Mouse (Mus musculus): ENCODE measurements around the gene Pou5f2. TPM values are rescaled to one million over a fixed set of nuclear protein-coding genes. Genes with fewer than 3 reads are reported as not detected.

Gene Pou5f2
- total and polyA plus RNA-seq, 2 experiments from 2014 or later: 0.42 to 1.2 TPM

DNA sequence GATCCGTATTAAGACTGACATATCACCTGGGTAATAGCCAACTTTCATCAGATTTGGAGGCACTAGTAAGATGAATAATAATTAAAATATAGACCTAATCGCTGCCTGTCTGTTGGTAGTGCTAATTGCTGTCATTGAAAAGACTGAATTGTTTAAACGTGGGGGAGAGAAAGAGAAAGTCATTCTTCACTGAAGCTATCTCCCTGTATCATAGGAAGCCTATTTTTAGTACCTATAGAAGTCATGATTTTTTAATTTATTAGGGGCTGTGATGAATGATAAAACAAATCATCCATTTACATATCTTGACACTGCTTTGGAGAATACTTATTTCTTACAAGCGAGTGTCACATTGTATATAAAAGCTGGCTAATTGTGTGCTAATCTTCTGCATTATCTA lies 20.1 kb upstream of the Pou5f2 start:
- ATAC-seq (peak; percentile 51; the same call in 1 of the 2 replicates), DNase-seq (no peak)
- H3K27ac ChIP-seq (ENCODE audit: low read depth, low read length): no peak overlapping the region
- no peak overlapping the region for H3K9ac ChIP-seq
- no peaks in the 10 kb centered on the region for H3K27me3 ChIP-seq (ENCODE audit: insufficient read depth, low read length)
- H3K4me2 ChIP-seq (ENCODE audit: low read depth): no peak overlapping the region
- no peaks in the 10 kb centered on the region for H3K4me1 ChIP-seq (ENCODE audit: insufficient read depth)
- WGBS: 35% methylated on average over 4 of the region's 4 CpGs
- H3K36me3 ChIP-seq (ENCODE audit: insufficient read depth): no peaks in the 10 kb centered on the region
- no peak for TF ChIP-seq CTCF (IDR thresholded peaks at IDR 0.05; ENCODE audit: low read depth)
- H3K9me3 ChIP-seq (ENCODE audit: low read length): no peaks in the 10 kb centered on the region
- no peak overlapping the region for H3K4me3 ChIP-seq (ENCODE audit: low read depth, low read length)

DNA sequence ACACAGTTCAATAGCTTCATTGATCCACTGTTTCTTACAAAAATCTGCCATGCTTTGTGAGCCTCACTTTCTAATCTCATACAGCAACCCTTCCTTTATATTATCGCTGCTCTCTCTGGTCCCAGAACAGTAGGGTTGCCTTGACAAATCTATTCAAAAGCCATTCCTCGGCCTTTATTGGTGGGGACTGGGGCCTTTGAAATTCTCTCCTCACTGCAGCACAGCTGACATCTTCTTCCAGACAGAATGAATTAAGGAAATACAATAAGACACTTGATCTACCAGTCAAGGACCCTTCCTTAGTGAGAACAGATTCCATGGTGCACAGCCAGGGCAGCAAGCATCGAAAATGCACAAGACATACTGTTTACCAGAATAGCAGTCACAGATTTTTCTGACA lies 19.4 kb upstream of the Pou5f2 start:
- Histone ChIP-seq H3K4me3 (ENCODE audit: low read depth, low read length) (no peak overlapping the region), H3K9me3 (ENCODE audit: low read length) (no peaks in the 10 kb centered on the region), H3K4me2 (ENCODE audit: low read depth) (no peak overlapping the region), H3K27ac (ENCODE audit: low read depth, low read length) (no peak overlapping the region), H3K9ac (no peak overlapping the region), H3K36me3 (ENCODE audit: insufficient read depth) (no peaks in the 10 kb centered on the region), H3K27me3 (ENCODE audit: insufficient read depth, low read length) (no peaks in the 10 kb centered on the region), H3K4me1 (ENCODE audit: insufficient read depth) (no peaks in the 10 kb centered on the region)
- 4% methylated on average over 3 of the region's 3 CpGs for WGBS
- no peak for TF ChIP-seq CTCF (IDR thresholded peaks at IDR 0.05; ENCODE audit: low read depth)
- no peak for DNase-seq
- peak; percentile 61 for ATAC-seq

DNA sequence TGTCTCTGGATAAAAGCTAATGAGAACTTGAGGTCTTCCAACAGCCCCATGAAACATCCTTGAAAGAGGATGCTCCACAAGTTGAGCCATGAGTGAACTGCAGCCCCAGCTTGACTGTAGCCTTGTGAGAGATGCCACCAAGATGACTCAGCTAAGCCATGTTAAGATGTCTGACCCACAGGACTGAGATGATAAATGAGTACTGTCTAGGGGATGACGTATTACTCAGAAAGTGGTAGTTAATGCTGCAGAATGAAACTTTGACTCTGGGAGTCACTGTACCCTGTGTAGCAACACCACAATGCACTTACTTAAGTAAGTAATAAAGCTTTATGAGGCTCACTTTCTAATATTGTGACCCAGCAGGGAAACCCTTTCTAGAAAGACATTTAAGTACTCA lies 14.5 kb upstream of the Pou5f2 start:
- Histone ChIP-seq H3K9me3 (ENCODE audit: low read length) (no peaks in the 10 kb centered on the region), H3K4me2 (ENCODE audit: low read depth) (no peak overlapping the region), H3K4me3 (ENCODE audit: low read depth, low read length) (no peak overlapping the region), H3K27me3 (ENCODE audit: insufficient read depth, low read length) (no peaks in the 10 kb centered on the region), H3K9ac (no peak overlapping the region), H3K27ac (ENCODE audit: low read depth, low read length) (no peak overlapping the region), H3K4me1 (ENCODE audit: insufficient read depth) (no peaks in the 10 kb centered on the region), H3K36me3 (ENCODE audit: insufficient read depth) (no peaks in the 10 kb centered on the region)
- 100% methylated on average over 1 of the region's 1 CpGs for WGBS
- no peak for ATAC-seq
- no peak for DNase-seq
- no peak for TF ChIP-seq CTCF (IDR thresholded peaks at IDR 0.05; ENCODE audit: low read depth)

DNA sequence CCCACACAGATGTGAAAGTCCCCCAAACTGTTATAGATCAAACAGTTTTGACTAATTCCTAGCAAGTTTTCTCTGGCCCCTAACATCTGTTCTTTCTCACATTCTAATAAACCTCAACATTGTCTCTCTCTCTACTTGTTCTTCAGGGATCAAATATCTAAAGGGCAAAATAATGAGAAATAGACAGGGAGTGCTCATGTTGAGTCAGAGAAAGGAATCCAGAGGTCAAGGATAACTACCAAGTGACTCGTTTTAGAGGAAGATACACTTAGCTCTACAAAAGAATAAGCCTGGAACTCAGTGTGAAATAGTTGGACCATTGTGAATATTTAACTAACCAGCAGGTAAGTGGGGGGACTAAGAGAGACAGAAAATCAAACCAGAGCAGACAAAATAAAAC lies 8.1 kb downstream of the Pou5f2 start:
- no peak for ATAC-seq
- 49% methylated on average over 1 of the region's 1 CpGs for WGBS
- no peak overlapping the region for H3K27ac ChIP-seq (ENCODE audit: low read depth, low read length)

DNA sequence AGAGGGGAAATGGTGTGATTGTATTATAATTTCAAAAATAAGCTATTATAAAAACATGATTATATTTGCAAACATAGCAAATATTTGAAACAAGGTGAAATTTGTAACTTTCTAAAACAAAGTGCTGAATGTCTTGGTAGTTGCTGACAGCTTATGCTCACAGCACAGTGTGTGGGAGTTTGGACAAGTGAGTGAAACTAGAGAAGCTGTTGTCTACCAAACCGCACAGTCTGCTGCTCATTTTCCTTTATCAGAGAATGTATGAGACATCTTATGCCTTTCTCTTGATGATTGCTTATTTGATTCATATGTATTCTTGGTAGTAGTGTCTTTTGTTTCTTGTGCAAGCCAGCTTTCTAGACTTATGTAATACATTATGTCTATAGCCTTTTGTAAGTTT lies 12.5 kb downstream of the Pou5f2 start:
- DNase-seq (no peak), ATAC-seq (no peak)
- Histone ChIP-seq H3K9ac (no peak overlapping the region), H3K4me3 (ENCODE audit: low read depth, low read length) (no peak overlapping the region), H3K27me3 (ENCODE audit: insufficient read depth, low read length) (no peaks in the 10 kb centered on the region), H3K4me1 (ENCODE audit: insufficient read depth) (no peaks in the 10 kb centered on the region), H3K27ac (ENCODE audit: low read depth, low read length) (no peak overlapping the region), H3K36me3 (ENCODE audit: insufficient read depth) (no peaks in the 10 kb centered on the region), H3K4me2 (ENCODE audit: low read depth) (no peak overlapping the region), H3K9me3 (ENCODE audit: low read length) (no peaks in the 10 kb centered on the region)
- no peak for TF ChIP-seq CTCF (IDR thresholded peaks at IDR 0.05; ENCODE audit: low read depth)
- 57% methylated on average over 1 of the region's 1 CpGs for WGBS

More for the DNA sequence above, 8.1 kb downstream of the Pou5f2 start:
- H3K36me3 ChIP-seq (ENCODE audit: insufficient read depth): no peaks in the 10 kb centered on the region
- no peaks in the 10 kb centered on the region for H3K27me3 ChIP-seq (ENCODE audit: insufficient read depth, low read length)
- H3K9me3 ChIP-seq (ENCODE audit: low read length): no peaks in the 10 kb centered on the region
- H3K9ac ChIP-seq: no peak overlapping the region
- no peak overlapping the region for H3K4me3 ChIP-seq (ENCODE audit: low read depth, low read length)
- H3K4me2 ChIP-seq (ENCODE audit: low read depth): no peak overlapping the region
- H3K4me1 ChIP-seq (ENCODE audit: insufficient read depth): no peaks in the 10 kb centered on the region
- no peak for DNase-seq
- TF ChIP-seq CTCF (IDR thresholded peaks at IDR 0.05; ENCODE audit: low read depth): no peak

DNA sequence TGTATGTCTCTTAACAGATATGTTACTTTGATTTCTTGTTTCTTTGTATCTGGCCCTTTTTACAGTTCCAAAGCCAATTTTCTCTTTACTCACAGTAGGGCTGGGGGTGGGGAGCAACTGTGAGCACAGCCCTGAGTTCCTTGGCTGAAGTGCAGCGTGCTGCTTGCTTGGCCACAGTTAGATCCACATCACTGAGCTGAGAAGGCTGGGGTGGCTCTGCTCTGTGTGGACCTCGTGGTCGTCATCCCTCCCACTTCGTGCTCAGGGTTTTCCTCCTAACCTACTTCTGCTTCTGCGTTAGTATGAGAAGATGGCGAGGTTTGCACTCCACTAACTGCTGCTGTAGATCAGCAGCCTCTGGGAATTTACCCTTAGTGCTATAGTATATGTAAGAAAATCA lies 18.5 kb downstream of the Pou5f2 start:
- Histone ChIP-seq H3K4me3 (ENCODE audit: low read depth, low read length) (no peak overlapping the region), H3K27ac (ENCODE audit: low read depth, low read length) (no peak overlapping the region), H3K36me3 (ENCODE audit: insufficient read depth) (no peaks in the 10 kb centered on the region), H3K27me3 (ENCODE audit: insufficient read depth, low read length) (no peaks in the 10 kb centered on the region), H3K4me2 (ENCODE audit: low read depth) (no peak overlapping the region), H3K4me1 (ENCODE audit: insufficient read depth) (no peaks in the 10 kb centered on the region), H3K9me3 (ENCODE audit: low read length) (no peaks in the 10 kb centered on the region), H3K9ac (no peak overlapping the region)
- WGBS: 74% methylated on average over 6 of the region's 6 CpGs
- ATAC-seq (peak; percentile 27), DNase-seq (no peak)
- TF ChIP-seq CTCF (IDR thresholded peaks at IDR 0.05; ENCODE audit: low read depth): no peak

DNA sequence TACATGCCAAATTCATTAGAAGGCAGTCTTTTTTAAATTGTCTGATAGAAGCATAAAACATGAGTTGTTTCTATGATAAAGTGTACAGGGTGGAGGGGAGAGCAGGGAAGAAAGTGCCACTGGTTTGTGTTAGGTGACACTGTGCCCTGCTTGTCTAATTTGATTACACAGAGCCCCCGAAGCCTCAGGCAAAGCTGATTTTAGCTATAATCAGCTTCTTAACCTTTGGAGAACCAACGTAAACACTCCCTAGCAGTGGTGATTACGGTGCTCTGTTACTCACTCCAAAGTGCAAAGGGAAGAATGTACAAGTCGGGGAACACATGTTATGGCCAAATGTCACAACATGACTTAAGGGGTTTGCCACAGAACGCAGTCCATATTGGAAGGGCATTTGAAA lies 20.4 kb downstream of the Pou5f2 start:
- 62% methylated on average over 5 of the region's 5 CpGs for WGBS
- Histone ChIP-seq H3K4me3 (ENCODE audit: low read depth, low read length) (no peak overlapping the region), H3K4me2 (ENCODE audit: low read depth) (no peak overlapping the region), H3K4me1 (ENCODE audit: insufficient read depth) (no peaks in the 10 kb centered on the region), H3K27me3 (ENCODE audit: insufficient read depth, low read length) (no peaks in the 10 kb centered on the region), H3K9me3 (ENCODE audit: low read length) (no peaks in the 10 kb centered on the region), H3K36me3 (ENCODE audit: insufficient read depth) (no peaks in the 10 kb centered on the region), H3K27ac (ENCODE audit: low read depth, low read length) (no peak overlapping the region), H3K9ac (no peak overlapping the region)
- ATAC-seq (no peak), DNase-seq (no peak)
- no peak for TF ChIP-seq CTCF (IDR thresholded peaks at IDR 0.05; ENCODE audit: low read depth)

Other genes starting within 250 kb of the Pou5f2 start
- gene Nr2f1, start 174.9 kb downstream of the Pou5f2 start, total RNA-seq (2014; rRNA removed): 161 and 250 TPM in 2 replicates
- gene Nr2f1, start 174.9 kb downstream of the Pou5f2 start, polyA plus RNA-seq (2015; fragmentation: Nextera tagmentation; extraction: Ambion mirVana): 72.9 and 89.1 TPM in 2 replicates

All from forebrain, postnatal 0 days (tissue).